Mouse (Mus musculus) regulatory T cell (primary cell): ENCODE results near the gene Il1rn.

Source experiments
- in situ Hi-C: fragments of 300-600 bp; cut with MboI, MseI; formaldehyde crosslinking; loops from one replicate; pipeline ENCODE4 v1.15.1; 2025; ENCODE audit warnings: high pct_unique_total_duplicates

Il1rn gene

GRCm38 (mm10) chr2:24336545-24336944 lies at the start of gene Il1rn:
Il1rn (plus strand) TSS chr2:24336853.
- in situ Hi-C loops: no loop called here

- in situ Hi-C loops: loop anchor here (5.0 kb wide), 2 partner anchors 116 to 271 kb away; no protein-coding TSS in a partner anchor
Observed at GRCm38 (mm10) chr2:24290896-24291295, 45.8 kb upstream of the Il1rn start, which contains the start of gene Il1f10. Il1f10 (plus strand) TSS chr2:24291196.

- in situ Hi-C loops: loop anchor here (5.0 kb wide), 2 partner anchors 113 to 268 kb away; no protein-coding TSS in a partner anchor
Observed at GRCm38 (mm10) chr2:24294616-24295015, 42.0 kb upstream of the Il1rn start.

- in situ Hi-C loops: no loop called here
Observed at GRCm38 (mm10) chr2:24296837-24297236, 39.8 kb upstream of the Il1rn start.

GRCm38 (mm10) chr2:24311302-24312001 lies 25.2 kb upstream of the Il1rn start:
- in situ Hi-C loops: no loop called here

GRCm38 (mm10) chr2:24316919-24317318 lies 19.7 kb upstream of the Il1rn start:
- in situ Hi-C loops: no loop called here

GRCm38 (mm10) chr2:24317919-24318598 lies 18.6 kb upstream of the Il1rn start:
- in situ Hi-C loops: no loop called here

GRCm38 (mm10) chr2:24335333-24335732 lies 1.3 kb upstream of the Il1rn start:
- in situ Hi-C loops: no loop called here

- in situ Hi-C loops: no loop called here
Observed at GRCm38 (mm10) chr2:24341395-24341885, 4.8 kb downstream of the Il1rn start.

GRCm38 (mm10) chr2:24344619-24345018 lies 8.0 kb downstream of the Il1rn start:
- in situ Hi-C loops: no loop called here

- in situ Hi-C loops: no loop called here
Observed at GRCm38 (mm10) chr2:24345056-24345455, 8.4 kb downstream of the Il1rn start.

GRCm38 (mm10) chr2:24347926-24348325 lies 11.3 kb downstream of the Il1rn start:
- in situ Hi-C loops: no loop called here

- in situ Hi-C loops: no loop called here
Observed at GRCm38 (mm10) chr2:24351159-24351558, 14.5 kb downstream of the Il1rn start.

GRCm38 (mm10) chr2:24353042-24353441 lies 16.4 kb downstream of the Il1rn start:
- in situ Hi-C loops: no loop called here

- in situ Hi-C loops: loop anchor here (5.0 kb wide), 1 partner anchor 45 kb away; no protein-coding TSS in a partner anchor
Observed at GRCm38 (mm10) chr2:24357642-24358041, 21.0 kb downstream of the Il1rn start.

GRCm38 (mm10) chr2:24359347-24359746 lies 22.7 kb downstream of the Il1rn start:
- in situ Hi-C loops: loop anchor here (5.0 kb wide), 1 partner anchor 43 kb away; no protein-coding TSS in a partner anchor

- in situ Hi-C loops: loop anchor here (10.0 kb wide), 1 partner anchor 551 kb away; the partner anchor contains the start of gene Ehmt1
Observed at GRCm38 (mm10) chr2:24363818-24364217, 27.2 kb downstream of the Il1rn start.

- in situ Hi-C loops: loop anchor here (10.0 kb wide), 1 partner anchor 548 kb away; the partner anchor contains the start of gene Ehmt1
Observed at GRCm38 (mm10) chr2:24366214-24366975, 29.7 kb downstream of the Il1rn start.

GRCm38 (mm10) chr2:24367030-24367894 lies 30.6 kb downstream of the Il1rn start, which contains the start of gene Psd4:
Psd4 (plus strand) TSS chr2:24367580.
- in situ Hi-C loops: loop anchor here (10.0 kb wide), 1 partner anchor 548 kb away; the partner anchor contains the start of gene Ehmt1

GRCm38 (mm10) chr2:24367895-24368261 lies 31.2 kb downstream of the Il1rn start:
- in situ Hi-C loops: loop anchor here (10.0 kb wide), 1 partner anchor 547 kb away; the partner anchor contains the start of gene Ehmt1
